In genomic region chr2:127482533-127482911, GRCm38 (mm10) we compare ENCODE assay signal across 8 mouse cellular contexts. TPM values are rescaled to one million over a fixed set of nuclear protein-coding genes. Genes with fewer than 3 reads are reported as not detected.
DNase-seq lines count a peak whose midpoint lies in the region; ATAC-seq lines count a peak whose summit lies in the region.

No protein-coding gene starts in this region.

- peak overlapping the region; percentile 63 for H3K4me3 ChIP-seq in embryonic facial prominence, embryonic 10.5 days
- H3K4me3 ChIP-seq in lung, embryonic 15.5 days = peak overlapping the region; percentile 54

- H3K27ac ChIP-seq in embryonic facial prominence, embryonic 10.5 days (replicated peaks) = peak overlapping the region; percentile 19; the same call in 1 of the 2 replicates
- peak overlapping the region; percentile 71 for H3K27ac ChIP-seq in lung, embryonic 15.5 days

- H3K4me1 ChIP-seq in embryonic facial prominence, embryonic 10.5 days = peaks cover 35% of the 10 kb centered on the region
- peaks cover 32% of the 10 kb centered on the region for H3K4me1 ChIP-seq in lung, embryonic 15.5 days

- H3K9me3 ChIP-seq in embryonic facial prominence, embryonic 10.5 days = no peaks in the 10 kb centered on the region
- no peaks in the 10 kb centered on the region for H3K9me3 ChIP-seq in lung, embryonic 15.5 days

- H3K36me3 ChIP-seq in embryonic facial prominence, embryonic 10.5 days (replicated peaks) = no peaks in the 10 kb centered on the region
- no peaks in the 10 kb centered on the region for H3K36me3 ChIP-seq in lung, embryonic 15.5 days

- ATAC-seq in lung, embryonic 15.5 days (ENCODE audit: borderline replicate concordance, extremely low read depth, low FRiP score, low TSS enrichment) = peak; percentile 91

- DNase-seq in retina, postnatal 1 day = peak; percentile 53
- no peak for DNase-seq in retina, embryonic 14.5 days (ENCODE audit: low spot score)
- peak; percentile 80 for DNase-seq in embryonic facial prominence, embryonic 10.5 days (ENCODE audit: low spot score)
- peak; percentile 88 for DNase-seq in heart, adult 9 months (ENCODE audit: low spot score in 2 of 2)
- peak; percentile 55 to 57 for DNase-seq in kidney, adult 8-10 months
- peak; percentile 90 for DNase-seq in ovary, adult 18-20 months (ENCODE audit: low spot score)
- DNase-seq in thymus, postnatal 10 days (ENCODE audit: low spot score in 2 of 2) = no peak

- peak overlapping the region; percentile 50 for H3K9ac ChIP-seq in lung, embryonic 15.5 days

- WGBS in embryonic facial prominence, embryonic 10.5 days = 0% methylated on average over 21 of the region's 21 CpGs
- under 1% methylated on average over 20 of the region's 21 CpGs for WGBS in lung, embryonic 15.5 days

- H3K27me3 ChIP-seq in embryonic facial prominence, embryonic 10.5 days (replicated peaks; ENCODE audit: low read depth, poor library complexity, severe bottlenecking) = peaks cover 90% of the 10 kb centered on the region
- peaks cover 49% of the 10 kb centered on the region for H3K27me3 ChIP-seq in lung, embryonic 15.5 days

- peak overlapping the region; percentile 97 for H3K4me2 ChIP-seq in lung, embryonic 15.5 days

RNA-seq across cellular contexts. Expression of gene Fahd2a, which starts 38.2 kb away (rescaled TPM):
- 22.9 and 23.1 TPM in 2 replicates for polyA plus RNA-seq in embryonic facial prominence, embryonic 10.5 days (2016; fragmentation: Nextera tagmentation; extraction: Ambion mirVana)
- 21.2 and 21.6 TPM in 2 replicates for polyA plus RNA-seq in lung, embryonic 15.5 days (2015; fragmentation: Nextera tagmentation; extraction: Ambion mirVana)

RNA-seq across cellular contexts. Expression of gene Kcnip3, which starts 39.4 kb away (rescaled TPM):
- 1.8 TPM in 2 replicates for polyA plus RNA-seq in embryonic facial prominence, embryonic 10.5 days (2016; fragmentation: Nextera tagmentation; extraction: Ambion mirVana)
- 2.5 and 3.1 TPM in 2 replicates for polyA plus RNA-seq in lung, embryonic 15.5 days (2015; fragmentation: Nextera tagmentation; extraction: Ambion mirVana)

RNA-seq across cellular contexts. Expression of gene Gpat2, which starts 57.5 kb away (rescaled TPM):
- polyA plus RNA-seq in embryonic facial prominence, embryonic 10.5 days (2016; fragmentation: Nextera tagmentation; extraction: Ambion mirVana) = 0.12 and 0.26 TPM in 2 replicates
- 0.21 and 0.29 TPM in 2 replicates for polyA plus RNA-seq in lung, embryonic 15.5 days (2015; fragmentation: Nextera tagmentation; extraction: Ambion mirVana)

RNA-seq across cellular contexts. Expression of gene Prom2, which starts 58.7 kb away (rescaled TPM):
- 3.0 and 3.3 TPM in 2 replicates for polyA plus RNA-seq in embryonic facial prominence, embryonic 10.5 days (2016; fragmentation: Nextera tagmentation; extraction: Ambion mirVana)
- 2.2 and 2.7 TPM in 2 replicates for polyA plus RNA-seq in lung, embryonic 15.5 days (2015; fragmentation: Nextera tagmentation; extraction: Ambion mirVana)

Comparison
In these comparisons a context has a peak if more than half of its experiments do, and no peak if none do; other contexts are left out.
1. DNase-seq: peak in retina, postnatal 1 day (single experiment), embryonic facial prominence, embryonic 10.5 days (single experiment), heart, adult 9 months (2 of 2), kidney, adult 8-10 months (2 of 2) and ovary, adult 18-20 months (single experiment); none in retina, embryonic 14.5 days (single experiment) and thymus, postnatal 10 days (0 of 2).